Mouse (Mus musculus) forebrain, embryonic 11.5 days (tissue): ENCODE data around the gene Rybp. TPM values are rescaled to one million over a fixed set of nuclear protein-coding genes. Genes with fewer than 3 reads are reported as not detected.

ENCODE experiments used
- ATAC-seq: fragments of 200-750 bp; cut with Nextera tagmentation; replicated peaks from 2 replicates; pipeline ENCODE4 v1.8.0; 2017; ENCODE audit warnings: moderate TSS enrichment; ENCODE audit not compliant: low FRiP score
- DNase-seq: peaks from one replicate; pipeline ENCODE4 v3.0.0-alpha.2; 2017; ENCODE audit warnings: low spot score
- H3K27ac ChIP-seq: fragments of 300-500 bp; sonication (generic); 2 replicates; pipeline ENCODE4 v1.5.1; 2014; ENCODE audit warnings: low read depth, low read length
- H3K27me3 ChIP-seq: fragments of 300-500 bp; sonication (generic); 2 replicates; pipeline ENCODE4 v1.6.1; 2014; ENCODE audit warnings: mild to moderate bottlenecking, low read length, mixed read lengths; ENCODE audit not compliant: control insufficient read depth, insufficient read depth
- H3K36me3 ChIP-seq: fragments of 300-500 bp; sonication (generic); 2 replicates; pipeline ENCODE4 v1.6.1; 2014; ENCODE audit warnings: mild to moderate bottlenecking, low read length, moderate library complexity, mixed read lengths; ENCODE audit not compliant: control insufficient read depth, insufficient read depth
- H3K4me1 ChIP-seq: fragments of 300-500 bp; sonication (generic); replicated peaks from 2 replicates; pipeline ENCODE4 v1.6.1; 2014; ENCODE audit warnings: low read length, mixed read lengths; ENCODE audit not compliant: control insufficient read depth, insufficient read depth
- H3K4me2 ChIP-seq: fragments of 300-500 bp; sonication (generic); 2 replicates; pipeline ENCODE4 v1.6.1; 2014; ENCODE audit warnings: low read depth, mild to moderate bottlenecking, low read length, moderate library complexity, mixed read lengths; ENCODE audit not compliant: severe bottlenecking
- H3K4me3 ChIP-seq: fragments of 300-500 bp; sonication (generic); 2 replicates; pipeline ENCODE4 v1.5.1; 2014; ENCODE audit warnings: low read depth, low read length
- H3K9ac ChIP-seq: fragments of 300-500 bp; sonication (generic); 2 replicates; pipeline ENCODE4 v1.6.1; 2014; ENCODE audit warnings: low read length
- H3K9me3 ChIP-seq: fragments of 300-500 bp; sonication (generic); 2 replicates; pipeline ENCODE4 v1.6.1; 2016; ENCODE audit warnings: low read length, mixed read lengths; ENCODE audit not compliant: control insufficient read depth
- WGBS: fragments of 180-500 bp; shearing (Covaris S2); extraction: QIAGEN DNeasy Blood & Tissue Kit; methylation state at CpG from one replicate; pipeline ENCODE4 v1.1.7; 2014; 5-methylcytosine and 5-hydroxymethylcytosine counted together
- polyA plus RNA-seq: library from polyadenylated mRNA; unstranded; fragments of >200 nt; fragmentation: Nextera tagmentation; extraction: Ambion mirVana; gene quantifications from 2 replicates; pipeline ENCODE4 v1.2.1, GENCODE M21; 2014

Rybp gene
- polyA plus RNA-seq, 1 experiment from 2014 or later = 11.3 TPM

DNA sequence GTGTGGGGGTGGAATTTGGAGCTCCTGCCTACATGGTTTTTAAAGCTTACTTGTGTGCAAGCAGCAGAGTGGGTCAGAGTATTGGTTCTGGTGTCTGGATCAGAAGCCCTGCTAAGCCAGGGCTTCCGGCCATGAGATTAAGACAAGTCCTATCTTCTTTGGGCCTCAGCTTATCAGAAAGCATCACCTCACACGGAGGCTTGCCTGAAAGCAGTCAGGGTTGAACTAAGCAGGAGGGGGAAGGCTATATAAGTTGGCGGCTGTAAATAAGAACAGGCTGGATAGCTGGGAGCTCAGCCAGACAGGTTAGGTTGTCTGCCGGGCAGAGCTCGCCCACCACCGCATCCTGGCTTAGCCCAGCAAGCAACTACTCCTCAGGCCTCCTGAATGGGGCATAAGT is 99.5 kb downstream of the Rybp start:
- Histone ChIP-seq H3K4me2 (no peak overlapping the region), H3K4me1 (0 out of 2 replicates have a peak, but pooled peaks cover 2% of the 10 kb centered on the region), H3K36me3 (no peaks in the 10 kb centered on the region), H3K27me3 (no peaks in the 10 kb centered on the region), H3K9me3 (no peaks in the 10 kb centered on the region), H3K4me3 (no peak overlapping the region), H3K27ac (no peak overlapping the region), H3K9ac (no peak overlapping the region)
- no peak for ATAC-seq
- WGBS = 69% methylated on average over 6 of the region's 6 CpGs
- DNase-seq = no peak

- DNase-seq = no peak
- Histone ChIP-seq H3K9ac (no peak overlapping the region), H3K9me3 (no peaks in the 10 kb centered on the region), H3K4me2 (no peak overlapping the region), H3K4me1 (0 out of 2 replicates have a peak, but pooled peaks cover 2% of the 10 kb centered on the region), H3K36me3 (no peaks in the 10 kb centered on the region), H3K27me3 (no peaks in the 10 kb centered on the region), H3K27ac (no peak overlapping the region), H3K4me3 (no peak overlapping the region)
- WGBS = 85% methylated on average over 11 of the region's 11 CpGs
- no peak for ATAC-seq
Measured at GRCm38 (mm10) chr6:100186789-100187188, 100.5 kb downstream of the Rybp start.

GRCm38 (mm10) chr6:100185524-100185923 is 101.8 kb downstream of the Rybp start:
- DNase-seq = no peak
- no peak for ATAC-seq
- 0 out of 2 replicates have a peak, but pooled peaks cover 2% of the 10 kb centered on the region for H3K4me1 ChIP-seq
- H3K4me3 ChIP-seq = no peak overlapping the region
- H3K27ac ChIP-seq = no peak overlapping the region
- 3% methylated on average over 1 of the region's 1 CpGs for WGBS
- no peaks in the 10 kb centered on the region for H3K27me3 ChIP-seq
- no peak overlapping the region for H3K4me2 ChIP-seq
- H3K36me3 ChIP-seq = no peaks in the 10 kb centered on the region
- H3K9ac ChIP-seq = no peak overlapping the region
- H3K9me3 ChIP-seq = no peaks in the 10 kb centered on the region

- WGBS = 81% methylated on average over 3 of the region's 3 CpGs
- H3K27me3 ChIP-seq = no peaks in the 10 kb centered on the region
Measured at GRCm38 (mm10) chr6:100183344-100183743, 103.9 kb downstream of the Rybp start.

GRCm38 (mm10) chr6:100180883-100181262 is 106.4 kb downstream of the Rybp start:
- H3K9me3 ChIP-seq = no peaks in the 10 kb centered on the region
- no peak for ATAC-seq
- no peaks in the 10 kb centered on the region for H3K27me3 ChIP-seq
- no peak for DNase-seq
- H3K36me3 ChIP-seq = no peaks in the 10 kb centered on the region
- no peak overlapping the region for H3K4me3 ChIP-seq
- 0 out of 2 replicates have a peak, but pooled peaks cover 2% of the 10 kb centered on the region for H3K4me1 ChIP-seq
- H3K9ac ChIP-seq = no peak overlapping the region
- WGBS = 67% methylated on average over 4 of the region's 4 CpGs
- no peak overlapping the region for H3K4me2 ChIP-seq
- no peak overlapping the region for H3K27ac ChIP-seq

More at GRCm38 (mm10) chr6:100183344-100183743, 103.9 kb downstream of the Rybp start:
- H3K4me2 ChIP-seq = no peak overlapping the region
- 0 out of 2 replicates have a peak, but pooled peaks cover 2% of the 10 kb centered on the region for H3K4me1 ChIP-seq
- DNase-seq (no peak), ATAC-seq (no peak)
- no peak overlapping the region for H3K9ac ChIP-seq
- no peak overlapping the region for H3K27ac ChIP-seq
- H3K4me3 ChIP-seq = no peak overlapping the region
- no peaks in the 10 kb centered on the region for H3K9me3 ChIP-seq
- H3K36me3 ChIP-seq = no peaks in the 10 kb centered on the region

- H3K27ac ChIP-seq = no peak overlapping the region
- H3K27me3 ChIP-seq = no peaks in the 10 kb centered on the region
- H3K4me2 ChIP-seq = no peak overlapping the region
- H3K9me3 ChIP-seq = no peaks in the 10 kb centered on the region
- H3K4me1 ChIP-seq = no peaks in the 10 kb centered on the region
- no peaks in the 10 kb centered on the region for H3K36me3 ChIP-seq
- H3K9ac ChIP-seq = no peak overlapping the region
- WGBS = 63% methylated on average over 4 of the region's 4 CpGs
- no peak overlapping the region for H3K4me3 ChIP-seq
- ATAC-seq (no peak), DNase-seq (no peak)
Measured at GRCm38 (mm10) chr6:100180213-100180882, 106.9 kb downstream of the Rybp start.

DNA sequence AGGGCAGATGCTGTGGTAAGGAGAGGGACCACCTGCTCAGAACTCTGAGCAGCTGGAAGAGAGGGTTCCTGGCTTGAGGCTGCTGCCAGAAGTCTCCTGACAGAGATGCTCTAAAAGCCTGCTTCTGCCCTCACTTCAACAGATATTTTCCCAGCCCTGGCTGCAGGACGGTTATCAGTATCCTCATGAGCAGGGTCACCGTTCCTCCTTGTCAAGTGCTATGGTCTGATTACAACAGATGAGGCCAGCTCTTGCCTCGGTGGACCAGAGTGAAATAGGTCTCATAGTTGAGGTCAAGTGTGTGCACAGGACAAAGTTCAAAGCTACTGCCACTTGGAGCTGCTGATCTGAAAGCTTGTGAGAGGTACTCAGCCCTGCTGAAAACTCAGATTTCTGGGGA is 108.5 kb downstream of the Rybp start:
- Histone ChIP-seq H3K27me3 (no peaks in the 10 kb centered on the region), H3K27ac (no peak overlapping the region), H3K4me2 (no peak overlapping the region), H3K4me3 (no peak overlapping the region), H3K4me1 (no peaks in the 10 kb centered on the region), H3K9me3 (no peaks in the 10 kb centered on the region), H3K36me3 (no peaks in the 10 kb centered on the region), H3K9ac (no peak overlapping the region)
- WGBS = 77% methylated on average over 3 of the region's 3 CpGs
- ATAC-seq (no peak), DNase-seq (no peak)
